Mouse (Mus musculus): ENCODE data around the gene Inka1. TPM values are rescaled to one million over a fixed set of nuclear protein-coding genes. Genes with fewer than 3 reads are reported as not detected.

Gene Inka1
- polyA plus RNA-seq, 1 experiment from 2014 or later: 10.8 TPM

GRCm38 (mm10) chr9:107949184-107949921 is 36.3 kb downstream of the Inka1 start:
- Histone ChIP-seq H3K4me1 (peaks cover 13% of the 10 kb centered on the region), H3K9me3 (replicated peaks) (no peaks in the 10 kb centered on the region)
- 80% methylated on average over 13 of the region's 13 CpGs for WGBS

GRCm38 (mm10) chr9:107947241-107948194 is 38.2 kb downstream of the Inka1 start:
- H3K27ac ChIP-seq: no peak overlapping the region
- no peak overlapping the region for H3K4me2 ChIP-seq
- no peak for ATAC-seq
- no peaks in the 10 kb centered on the region for H3K27me3 ChIP-seq
- no peaks in the 10 kb centered on the region for H3K36me3 ChIP-seq (ENCODE audit: poor library complexity, severe bottlenecking)
- no peaks in the 10 kb centered on the region for H3K9me3 ChIP-seq (replicated peaks)
- H3K4me1 ChIP-seq: peaks cover 13% of the 10 kb centered on the region
- H3K9ac ChIP-seq: no peak overlapping the region
- no peak overlapping the region for H3K4me3 ChIP-seq
- 90% methylated on average over 31 of the region's 31 CpGs for whole genome bisulfite sequencing

More at GRCm38 (mm10) chr9:107949184-107949921, 36.3 kb downstream of the Inka1 start:
- no peaks in the 10 kb centered on the region for H3K27me3 ChIP-seq
- H3K36me3 ChIP-seq (ENCODE audit: poor library complexity, severe bottlenecking): no peaks in the 10 kb centered on the region
- H3K9ac ChIP-seq: no peak overlapping the region
- ATAC-seq: no peak
- no peak overlapping the region for H3K4me3 ChIP-seq
- no peak overlapping the region for H3K27ac ChIP-seq
- H3K4me2 ChIP-seq: no peak overlapping the region

GRCm38 (mm10) chr9:107936831-107937230 is 48.8 kb downstream of the Inka1 start:
- Histone ChIP-seq H3K4me2 (peak overlapping the region; percentile 92), H3K27me3 (no peaks in the 10 kb centered on the region), H3K4me3 (peak overlapping the region; percentile 54), H3K27ac (no peak overlapping the region), H3K4me1 (peaks cover 23% of the 10 kb centered on the region), H3K36me3 (ENCODE audit: poor library complexity, severe bottlenecking) (no peaks in the 10 kb centered on the region), H3K9ac (peak overlapping the region; percentile 68; the same call in 1 of the 2 replicates), H3K9me3 (replicated peaks) (no peaks in the 10 kb centered on the region)
- 5% methylated on average over 3 of the region's 3 CpGs for WGBS
- ATAC-seq: peak; percentile 25; the same call in 1 of the 2 replicates

GRCm38 (mm10) chr9:107936215-107936822 is 49.4 kb downstream of the Inka1 start:
- WGBS: under 1% methylated on average over 29 of the region's 29 CpGs
- Histone ChIP-seq H3K9ac (peak overlapping the region; percentile 68), H3K27ac (no peak overlapping the region), H3K27me3 (no peaks in the 10 kb centered on the region), H3K9me3 (replicated peaks) (no peaks in the 10 kb centered on the region), H3K36me3 (ENCODE audit: poor library complexity, severe bottlenecking) (no peaks in the 10 kb centered on the region), H3K4me2 (peak overlapping the region; percentile 92), H3K4me3 (peak overlapping the region; percentile 54), H3K4me1 (peaks cover 23% of the 10 kb centered on the region)
- peak; percentile 65 for ATAC-seq

- H3K4me1 ChIP-seq: peaks cover 23% of the 10 kb centered on the region
- under 1% methylated on average over 40 of the region's 41 CpGs for WGBS
- ATAC-seq: peak; percentile 59
- H3K36me3 ChIP-seq (ENCODE audit: poor library complexity, severe bottlenecking): no peaks in the 10 kb centered on the region
- no peaks in the 10 kb centered on the region for H3K9me3 ChIP-seq (replicated peaks)
- no peak overlapping the region for H3K27ac ChIP-seq
- H3K9ac ChIP-seq: peak overlapping the region; percentile 68
- no peaks in the 10 kb centered on the region for H3K27me3 ChIP-seq
- peak overlapping the region; percentile 54 for H3K4me3 ChIP-seq
- peak overlapping the region; percentile 92 for H3K4me2 ChIP-seq
Measured at GRCm38 (mm10) chr9:107935790-107936214, 49.9 kb downstream of the Inka1 start.

- WGBS: 5% methylated on average over 3 of the region's 3 CpGs
- H3K9ac ChIP-seq: peak within 1 kb of the TSS; percentile 68
- peak within 1 kb of the TSS; percentile 54 for H3K4me3 ChIP-seq
- no peak for ATAC-seq
- no peak within 1 kb of the TSS for H3K27ac ChIP-seq
- peak within 1 kb of the TSS; percentile 92 for H3K4me2 ChIP-seq
- no peaks in the 10 kb centered on the region for H3K27me3 ChIP-seq
- no peaks in the 10 kb centered on the region for H3K36me3 ChIP-seq (ENCODE audit: poor library complexity, severe bottlenecking)
- H3K9me3 ChIP-seq (replicated peaks): no peaks in the 10 kb centered on the region
- peaks cover 23% of the 10 kb centered on the region for H3K4me1 ChIP-seq
Measured at GRCm38 (mm10) chr9:107935374-107935773, 50.3 kb downstream of the Inka1 start, which contains the start of gene Camkv. Camkv (plus strand) TSS chr9:107935674.

Other genes starting within 250 kb of the Inka1 start
- 256 and 261 TPM in 2 replicates for gene Rbm5, start 214.9 kb downstream of the Inka1 start, polyA plus RNA-seq (2015; fragmentation: Nextera tagmentation; extraction: Ambion mirVana)
- 125 and 129 TPM in 2 replicates for gene Rbm6, start 112.6 kb downstream of the Inka1 start, polyA plus RNA-seq (2015; fragmentation: Nextera tagmentation; extraction: Ambion mirVana)
- gene Mon1a, start 97.7 kb downstream of the Inka1 start, polyA plus RNA-seq (2015; fragmentation: Nextera tagmentation; extraction: Ambion mirVana): 18.9 and 20.6 TPM in 2 replicates
- 0.46 and 0.74 TPM in 2 replicates for gene Mst1r, start 79.0 kb downstream of the Inka1 start, polyA plus RNA-seq (2015; fragmentation: Nextera tagmentation; extraction: Ambion mirVana)
- gene Actl11, start 57.4 kb downstream of the Inka1 start, polyA plus RNA-seq (2015; fragmentation: Nextera tagmentation; extraction: Ambion mirVana): not detected in 2 replicates
- 23.6 and 27.2 TPM in 2 replicates for gene Camkv, start 50.2 kb downstream of the Inka1 start, polyA plus RNA-seq (2015; fragmentation: Nextera tagmentation; extraction: Ambion mirVana)
- 21.7 and 23.6 TPM in 2 replicates for gene Traip, start 35.7 kb downstream of the Inka1 start, polyA plus RNA-seq (2015; fragmentation: Nextera tagmentation; extraction: Ambion mirVana)
- gene Uba7, start 10.4 kb downstream of the Inka1 start, polyA plus RNA-seq (2015; fragmentation: Nextera tagmentation; extraction: Ambion mirVana): 2.7 and 3.1 TPM in 2 replicates
- gene Gm20661, start 2.8 kb downstream of the Inka1 start, polyA plus RNA-seq (2015; fragmentation: Nextera tagmentation; extraction: Ambion mirVana): 0.44 and 0.62 TPM in 2 replicates
- 0.69 and 1.3 TPM in 2 replicates for gene Cdhr4, start 6.6 kb upstream of the Inka1 start, polyA plus RNA-seq (2015; fragmentation: Nextera tagmentation; extraction: Ambion mirVana)
- 0.52 TPM in 1 of 2 replicates, not detected in the other for gene Gm20662, start 10.5 kb upstream of the Inka1 start, polyA plus RNA-seq (2015; fragmentation: Nextera tagmentation; extraction: Ambion mirVana)
- 73.6 and 83.9 TPM in 2 replicates for gene Ip6k1, start 16.6 kb upstream of the Inka1 start, polyA plus RNA-seq (2015; fragmentation: Nextera tagmentation; extraction: Ambion mirVana)
- gene Gmppb, start 63.4 kb upstream of the Inka1 start, polyA plus RNA-seq (2015; fragmentation: Nextera tagmentation; extraction: Ambion mirVana): 20.8 and 24.4 TPM in 2 replicates
- 2.1 and 3.0 TPM in 2 replicates for gene Amigo3, start 67.3 kb upstream of the Inka1 start, polyA plus RNA-seq (2015; fragmentation: Nextera tagmentation; extraction: Ambion mirVana)
- gene Mst1, start 94.6 kb upstream of the Inka1 start, polyA plus RNA-seq (2015; fragmentation: Nextera tagmentation; extraction: Ambion mirVana): not detected in 2 replicates
- 32.6 and 39.5 TPM in 2 replicates for gene Rnf123, start 97.5 kb upstream of the Inka1 start, polyA plus RNA-seq (2015; fragmentation: Nextera tagmentation; extraction: Ambion mirVana)
- 49.9 and 60.2 TPM in 2 replicates for gene Apeh, start 108.7 kb upstream of the Inka1 start, polyA plus RNA-seq (2015; fragmentation: Nextera tagmentation; extraction: Ambion mirVana)
- 4.7 TPM in 2 replicates for gene Bsn, start 204.5 kb upstream of the Inka1 start, polyA plus RNA-seq (2015; fragmentation: Nextera tagmentation; extraction: Ambion mirVana)